Mouse (Mus musculus) megakaryocyte, adult 5-6 weeks (primary cell): ENCODE data around the gene Rptor. TPM values are rescaled to one million over a fixed set of nuclear protein-coding genes. Genes with fewer than 3 reads are reported as not detected.

Experiments
- ATAC-seq: 2 replicates; pipeline ENCODE4 v1.8.0; 2016; ENCODE audit warnings: mild to moderate bottlenecking, inconsistent platforms; ENCODE audit not compliant: poor library complexity, severe bottlenecking
- total RNA-seq, 2 experiments: library from RNA; stranded (forward) in 1 of 2; stranded (reverse) in 1 of 2; fragments of 153-499, 151-499 nt in 1 of 2; fragments of 221-1000, 200-1000 nt in 1 of 2; gene quantifications; 2 replicates each; pipeline versions ENCODE4 v1.2.3 to v1.2.4; 2015 to 2017

Gene Rptor
- total RNA-seq, 2 experiments from 2014 or later = 7.1 to 11.8 TPM

DNA sequence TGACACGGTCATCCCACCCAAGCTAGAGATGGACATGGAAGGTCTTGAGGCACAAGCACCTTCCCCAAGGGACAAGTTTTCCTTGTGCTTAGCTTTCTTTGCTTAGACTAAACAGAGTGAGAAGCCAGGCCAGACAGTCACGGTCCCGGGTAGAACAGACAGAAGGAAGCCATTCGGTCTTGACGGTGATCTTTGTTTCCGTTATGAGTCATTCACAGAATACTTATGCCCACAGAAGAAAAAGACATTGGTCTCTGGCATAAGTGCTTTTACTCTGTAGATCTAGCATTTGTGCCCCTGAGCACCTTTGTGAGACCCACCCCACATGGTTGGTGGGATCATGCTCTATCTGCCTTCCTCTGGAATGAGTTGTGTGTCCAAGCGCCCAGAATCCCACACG lies 203.8 kb downstream of the Rptor start:
- no peak for ATAC-seq

DNA sequence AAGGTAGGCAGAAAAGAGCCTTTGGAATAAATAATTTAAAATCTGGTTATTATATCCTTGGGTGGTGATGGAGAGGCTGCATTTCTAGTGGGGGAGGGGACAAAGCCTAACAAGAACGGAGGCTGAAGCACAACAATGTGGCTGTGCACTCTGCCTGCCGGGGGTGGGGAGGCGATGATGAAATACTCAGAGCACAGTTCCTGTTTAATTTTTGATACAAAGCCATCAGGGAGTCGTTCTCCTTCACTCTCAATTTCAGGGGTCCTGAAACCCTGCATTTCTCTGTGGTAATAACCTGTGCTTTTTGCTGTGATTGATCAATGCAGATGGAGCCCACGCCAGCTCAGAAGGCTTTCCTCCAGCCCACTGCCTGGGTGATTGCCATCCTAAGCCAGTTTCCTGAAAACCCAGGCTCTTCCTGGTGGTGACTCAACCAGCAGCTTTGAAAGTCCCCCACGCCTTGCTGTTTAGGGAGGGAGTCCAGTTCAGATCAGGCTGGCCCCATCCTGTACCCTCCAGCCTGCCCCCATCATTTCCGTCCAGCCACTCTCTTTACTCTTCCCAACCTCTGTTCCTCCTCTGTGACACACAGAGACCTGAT lies 204.8 kb downstream of the Rptor start:
- ATAC-seq = peak; percentile 76

DNA sequence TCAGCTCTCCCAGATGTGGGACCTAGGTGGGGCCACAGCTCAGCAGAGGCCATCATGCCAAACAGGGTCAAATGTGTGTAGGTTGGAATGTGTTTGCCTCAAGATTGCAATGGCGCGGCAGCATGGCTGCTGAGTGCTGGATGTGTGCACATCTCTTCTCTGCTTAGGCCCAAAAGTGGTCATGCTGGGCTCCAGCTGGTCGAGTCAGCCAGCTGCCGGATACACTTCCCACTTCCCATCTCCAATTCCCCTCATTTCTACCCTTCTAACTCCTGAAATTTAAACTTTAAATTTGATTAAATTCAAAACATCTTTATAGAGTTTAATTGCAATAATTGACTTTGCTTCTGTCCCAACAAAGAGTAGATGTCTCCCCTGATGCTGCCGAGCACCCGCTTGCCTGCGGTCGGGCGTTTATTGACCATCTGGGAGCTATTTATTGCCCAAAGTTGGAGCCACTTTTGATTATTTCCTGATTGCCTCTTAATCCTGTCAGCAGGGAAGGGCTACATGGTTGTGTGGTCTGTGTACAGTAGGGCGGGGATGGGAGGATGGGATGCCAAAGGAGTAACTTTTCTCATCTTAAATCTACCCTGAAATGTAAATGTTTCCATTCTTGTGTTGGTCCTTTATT lies 206.1 kb downstream of the Rptor start:
- ATAC-seq = no peak

DNA sequence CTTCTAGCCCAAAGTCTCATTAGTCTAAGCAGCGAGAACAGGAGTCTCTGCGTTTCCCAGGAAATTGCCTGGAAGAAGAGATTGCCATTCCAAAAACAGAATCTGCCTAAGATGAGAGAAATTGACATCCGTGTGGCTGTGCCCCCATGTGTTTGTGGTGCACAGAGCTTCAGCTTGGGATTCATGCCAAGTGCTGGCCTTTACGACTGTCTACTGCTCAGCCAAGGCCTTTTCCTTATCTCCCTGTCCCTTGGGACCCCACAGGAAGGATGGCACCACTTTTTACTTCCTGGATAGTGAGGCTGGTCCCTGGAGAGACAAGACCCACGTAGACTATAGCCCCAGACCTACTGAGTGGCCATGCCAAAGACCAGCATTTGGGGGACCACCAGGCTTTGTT lies 206.6 kb downstream of the Rptor start:
- ATAC-seq = no peak

DNA sequence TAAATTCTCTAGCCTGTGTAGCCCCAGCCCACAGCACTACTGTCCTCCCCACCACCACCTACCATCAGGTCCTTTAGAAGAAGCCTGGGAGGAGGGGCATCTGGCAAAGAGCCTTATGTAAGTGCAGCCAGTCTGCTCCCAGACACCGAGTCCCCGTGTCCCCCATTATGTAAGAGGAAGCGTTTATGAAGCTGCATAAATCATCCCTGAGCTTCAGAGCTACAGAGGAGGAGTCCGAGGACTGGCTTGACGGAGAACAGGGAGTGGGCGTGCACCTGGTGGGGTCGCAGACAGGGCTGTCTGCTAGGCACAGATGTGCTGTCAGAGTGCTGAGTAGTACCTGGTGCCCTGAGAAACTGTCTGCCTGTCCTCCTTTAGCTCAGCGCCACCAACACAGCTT lies 208.3 kb downstream of the Rptor start:
- ATAC-seq = no peak

DNA sequence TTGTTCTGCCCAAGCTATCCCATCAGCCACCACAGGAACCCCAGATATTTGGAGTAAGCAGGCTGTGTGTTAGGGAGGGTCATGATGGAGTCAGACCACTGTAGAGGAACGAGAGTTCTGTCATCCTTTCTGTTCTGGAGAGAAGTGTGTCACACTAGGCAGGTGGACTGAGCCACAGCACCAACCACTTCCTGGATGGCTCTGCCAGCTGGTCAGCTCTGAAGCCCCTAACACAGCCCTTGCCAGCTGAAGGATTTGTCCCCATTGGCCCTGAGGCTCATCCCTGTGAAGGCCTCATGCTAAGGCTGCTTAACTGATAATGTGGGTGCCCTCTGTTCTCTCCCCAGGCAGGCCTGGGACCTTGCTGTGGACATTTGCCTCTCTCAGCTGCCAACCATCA lies 208.9 kb downstream of the Rptor start:
- ATAC-seq = no peak

DNA sequence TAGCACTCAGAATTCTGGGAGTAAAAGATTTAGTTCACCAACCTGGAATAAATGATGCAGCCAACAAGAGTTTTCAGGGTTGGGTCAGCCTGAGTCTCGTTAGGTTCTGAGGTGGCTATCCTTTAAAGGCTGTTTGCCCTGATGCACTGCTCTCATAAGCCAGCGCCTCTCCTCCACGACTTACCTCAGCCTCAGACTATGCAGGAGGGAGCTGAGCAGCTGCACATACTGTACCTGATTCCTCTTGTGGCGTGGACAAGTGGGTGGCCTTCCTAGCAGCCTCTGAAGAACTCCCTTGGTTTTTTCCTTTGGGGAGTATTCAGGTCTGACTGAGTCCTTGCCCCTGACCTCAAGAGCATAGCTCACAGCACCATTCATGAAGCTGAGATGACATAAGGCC lies 209.4 kb downstream of the Rptor start:
- ATAC-seq = no peak

DNA sequence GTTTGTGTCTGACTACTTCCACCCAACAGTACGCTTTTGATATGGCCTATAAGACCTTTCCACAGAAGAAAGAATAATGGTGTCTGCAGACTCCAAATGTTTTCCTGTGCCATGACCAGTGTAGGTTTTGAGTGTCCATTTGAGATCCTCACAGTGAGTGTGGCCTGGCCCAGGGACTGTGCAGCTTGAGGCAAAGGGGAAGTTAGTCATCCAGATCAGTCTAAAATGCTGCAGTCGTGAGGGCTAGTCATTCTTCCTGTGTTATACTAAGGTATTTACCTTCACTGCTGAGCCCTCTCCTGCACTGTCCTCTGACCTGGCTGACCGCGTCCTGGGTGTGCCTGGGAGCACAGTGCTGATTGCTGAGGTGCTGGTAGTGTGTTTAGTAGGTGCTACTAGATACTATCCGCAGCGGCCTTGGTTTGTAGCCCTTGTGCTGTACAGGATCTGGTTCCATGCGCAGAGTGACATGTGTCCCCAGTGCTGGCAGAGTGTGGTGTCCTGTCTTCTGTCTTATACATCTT lies 211.4 kb downstream of the Rptor start:
- no peak for ATAC-seq

DNA sequence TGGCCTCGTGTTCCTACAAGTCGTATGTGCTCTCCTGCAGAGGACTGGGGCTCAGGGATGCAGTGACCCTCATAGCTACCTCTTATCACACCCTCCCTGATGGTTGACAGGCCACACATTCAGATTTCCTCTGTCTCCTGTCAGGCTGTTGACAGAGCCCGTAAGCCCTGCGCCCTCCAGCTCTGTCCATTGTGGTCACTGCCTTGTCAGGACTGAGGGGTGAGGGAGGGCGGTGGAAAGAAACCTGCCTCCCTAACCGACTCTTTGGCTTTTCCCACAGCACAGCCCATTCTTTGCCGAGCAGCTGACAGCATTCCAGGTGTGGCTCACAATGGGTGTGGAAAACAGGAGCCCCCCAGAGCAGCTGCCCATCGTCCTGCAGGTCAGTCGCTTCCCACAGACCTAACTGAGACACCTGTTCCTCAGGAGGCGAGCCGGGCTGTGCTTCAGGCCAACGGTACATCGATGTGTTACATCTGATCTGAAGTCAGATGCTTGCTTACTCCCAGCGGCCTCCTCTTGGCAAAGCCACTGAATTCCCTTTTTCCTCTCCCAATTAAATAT lies 214.2 kb downstream of the Rptor start:
- no peak for ATAC-seq

DNA sequence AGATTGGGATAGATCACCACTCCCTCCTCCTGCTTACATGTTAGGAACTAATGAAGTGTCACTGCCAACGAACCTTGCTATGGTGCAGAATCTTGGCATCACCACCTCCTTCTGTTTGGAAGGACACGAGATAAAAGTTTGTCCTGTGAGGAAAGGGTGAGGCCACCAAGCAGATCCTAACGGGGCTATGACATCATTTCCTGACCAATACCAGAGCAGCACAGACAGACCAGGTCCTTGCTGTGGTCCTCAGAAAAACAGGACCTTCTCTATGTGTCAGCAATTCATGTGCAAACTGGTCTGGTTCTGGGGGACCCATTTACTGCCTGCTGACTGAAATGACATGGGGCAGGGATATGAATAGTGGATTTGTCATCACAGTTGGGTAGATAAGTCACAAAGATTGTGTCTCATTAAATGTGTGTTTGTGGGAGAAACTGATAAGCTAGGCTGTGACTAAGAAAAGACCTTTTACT lies 214.7 kb downstream of the Rptor start:
- no peak for ATAC-seq

DNA sequence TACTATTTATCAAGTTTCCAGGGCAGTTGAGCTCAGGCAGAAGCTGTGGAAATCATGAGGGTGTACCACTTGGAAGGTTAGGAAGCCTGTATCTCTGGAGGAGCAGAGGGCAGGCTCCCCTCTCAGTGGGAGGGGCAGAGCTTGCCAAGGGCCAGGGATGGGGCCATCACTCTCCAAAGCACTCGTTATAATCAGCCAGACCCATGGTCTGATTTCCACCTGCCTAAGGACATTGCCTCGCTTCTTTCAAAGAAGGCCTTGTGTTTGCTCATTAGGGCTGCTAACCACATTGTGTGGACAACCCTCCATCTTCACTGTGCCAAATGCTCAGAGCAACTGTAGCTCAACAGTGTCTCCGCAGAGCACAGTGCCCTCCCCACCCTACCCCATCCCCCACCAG lies 215.2 kb downstream of the Rptor start:
- ATAC-seq = no peak

DNA sequence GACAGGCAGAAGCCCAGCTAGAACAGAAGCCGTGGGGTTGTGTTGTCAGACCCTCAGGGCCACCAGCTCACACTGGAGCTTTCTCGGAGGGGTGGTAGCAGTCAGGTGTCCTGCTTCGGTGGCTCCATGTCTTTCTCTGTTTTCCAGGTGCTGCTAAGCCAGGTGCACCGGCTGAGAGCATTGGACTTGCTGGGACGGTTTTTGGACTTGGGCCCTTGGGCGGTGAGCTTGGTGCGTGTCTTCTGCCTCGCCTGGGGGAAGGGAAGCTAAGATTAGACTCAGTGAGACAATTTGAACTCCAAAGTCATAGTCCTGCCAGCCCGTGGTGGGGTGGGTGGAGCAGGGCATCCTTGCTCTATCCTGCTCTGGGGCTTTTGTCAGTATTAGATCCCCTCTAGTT lies 218.8 kb downstream of the Rptor start:
- ATAC-seq = no peak

DNA sequence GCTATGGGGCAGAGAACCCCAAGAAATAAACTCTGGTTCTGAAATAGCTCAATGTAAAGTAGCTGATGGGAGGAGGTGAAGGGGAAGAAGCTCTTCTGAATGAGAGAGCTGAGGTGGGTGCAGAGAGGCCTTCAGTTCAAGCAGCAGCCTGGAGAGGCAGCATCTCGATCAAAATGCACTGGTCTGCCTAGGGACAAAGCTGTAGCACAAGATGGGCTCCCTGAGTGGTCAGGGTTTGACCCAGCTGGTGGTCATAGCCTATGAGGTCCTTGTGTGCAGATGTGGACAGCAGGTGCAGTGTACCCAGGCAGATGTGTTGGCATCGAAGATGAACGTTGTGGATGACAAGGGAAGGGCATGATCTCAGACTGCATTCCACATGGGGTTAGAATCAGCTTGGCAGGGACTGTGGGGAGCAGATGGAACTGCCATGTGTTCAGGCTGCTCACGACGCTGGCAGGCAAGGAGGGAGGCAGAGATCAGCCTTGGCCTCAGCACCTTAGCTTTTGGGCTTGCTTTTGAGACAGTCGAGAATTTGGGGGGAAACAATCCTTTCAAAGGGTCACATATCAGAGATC lies 221.5 kb downstream of the Rptor start:
- ATAC-seq = no peak

DNA sequence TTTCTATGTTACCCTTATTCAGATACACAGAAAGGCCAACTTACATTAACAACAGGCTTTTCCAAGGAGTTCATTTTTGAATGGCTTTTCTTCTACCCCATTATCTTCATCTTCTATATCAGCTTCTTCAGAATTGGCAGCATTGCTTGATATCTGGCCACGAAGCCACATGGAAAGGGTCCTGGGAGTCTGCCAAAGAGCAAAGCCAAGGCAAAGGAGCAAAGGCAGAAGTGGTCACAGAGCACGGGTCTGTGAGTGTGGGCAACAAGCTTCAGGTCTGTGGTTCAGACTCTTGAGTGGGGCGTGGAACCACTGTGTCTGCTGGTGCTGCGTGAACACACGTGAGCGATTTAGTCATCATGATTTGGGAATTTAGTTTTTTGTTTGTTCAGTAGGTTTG lies 223.1 kb downstream of the Rptor start:
- ATAC-seq = no peak

DNA sequence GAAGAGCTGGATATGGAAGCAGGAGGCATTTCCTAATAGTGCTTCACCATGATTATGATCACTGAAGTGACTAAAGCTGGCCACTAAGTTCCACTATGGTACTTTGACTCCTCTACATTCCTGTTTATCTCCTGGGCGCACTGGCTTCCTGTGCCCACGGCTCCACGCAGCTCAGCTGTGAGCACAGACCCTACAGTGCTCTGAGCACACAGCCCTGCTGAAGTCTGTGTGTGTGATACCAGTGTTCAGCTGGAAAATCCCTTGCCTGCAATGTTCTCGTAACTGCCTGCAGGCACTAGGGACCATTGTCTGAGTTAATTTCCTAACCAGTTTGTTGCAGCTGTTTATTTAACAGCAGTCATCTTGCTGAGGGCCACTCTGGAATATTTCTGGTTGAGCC lies 223.5 kb downstream of the Rptor start:
- no peak for ATAC-seq

DNA sequence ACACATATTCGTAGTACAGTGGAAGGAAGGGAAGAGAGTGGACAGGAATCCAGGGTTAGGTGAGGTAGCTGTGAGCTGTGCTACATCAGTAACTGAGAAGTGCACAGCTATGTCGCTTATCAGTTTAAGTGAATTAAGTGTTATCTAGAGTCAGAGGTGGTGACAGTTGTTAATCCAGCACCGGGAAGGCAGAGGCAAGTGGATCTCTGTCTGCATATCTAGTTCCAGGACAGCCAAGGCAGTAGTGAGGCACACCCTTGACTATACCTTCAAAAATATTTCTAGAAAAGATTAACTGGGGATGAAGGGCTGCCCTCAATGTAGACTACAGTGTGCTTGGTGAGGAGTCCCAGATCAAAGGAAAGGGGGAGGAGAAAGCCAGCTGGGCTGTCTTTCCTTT lies 226.4 kb downstream of the Rptor start:
- ATAC-seq = no peak

DNA sequence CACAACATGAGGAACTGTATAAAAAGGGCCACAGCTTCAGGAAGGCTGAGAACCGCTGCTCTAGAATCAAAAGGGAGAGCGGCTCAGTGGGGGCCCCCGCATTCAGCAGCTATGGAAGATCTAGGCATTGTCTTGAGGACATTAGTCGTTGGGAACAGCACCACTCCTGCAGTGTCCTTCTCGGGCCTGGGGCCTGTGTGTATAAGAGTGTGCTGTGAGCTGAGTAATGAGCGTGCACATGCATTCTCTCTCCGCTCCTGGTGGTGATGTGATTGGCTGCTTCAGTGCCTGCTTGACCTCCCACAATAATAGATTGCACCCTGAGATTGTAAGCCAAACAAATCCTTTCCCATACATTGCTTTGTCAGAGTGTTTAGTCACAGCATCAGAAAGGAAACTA lies 229.0 kb downstream of the Rptor start:
- ATAC-seq = no peak

DNA sequence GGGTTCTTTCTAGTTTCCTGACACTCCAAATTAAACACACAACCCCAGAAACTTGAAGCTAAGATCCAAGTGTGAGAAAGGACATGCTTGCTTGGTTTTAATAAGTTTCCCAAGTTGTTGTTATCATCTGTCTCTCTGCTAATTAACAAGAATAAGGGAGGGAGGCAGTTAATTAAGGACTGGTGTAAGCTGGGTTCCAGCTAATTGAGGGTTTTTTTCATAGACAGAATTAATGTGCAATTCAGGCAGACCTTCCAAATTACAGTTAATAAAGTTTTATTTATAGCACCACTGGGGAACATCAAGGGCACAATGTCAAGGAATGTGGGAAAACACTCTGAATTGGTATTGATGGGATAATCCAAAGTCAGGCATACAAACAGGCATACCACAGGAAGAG lies 230.6 kb downstream of the Rptor start:
- ATAC-seq = no peak

DNA sequence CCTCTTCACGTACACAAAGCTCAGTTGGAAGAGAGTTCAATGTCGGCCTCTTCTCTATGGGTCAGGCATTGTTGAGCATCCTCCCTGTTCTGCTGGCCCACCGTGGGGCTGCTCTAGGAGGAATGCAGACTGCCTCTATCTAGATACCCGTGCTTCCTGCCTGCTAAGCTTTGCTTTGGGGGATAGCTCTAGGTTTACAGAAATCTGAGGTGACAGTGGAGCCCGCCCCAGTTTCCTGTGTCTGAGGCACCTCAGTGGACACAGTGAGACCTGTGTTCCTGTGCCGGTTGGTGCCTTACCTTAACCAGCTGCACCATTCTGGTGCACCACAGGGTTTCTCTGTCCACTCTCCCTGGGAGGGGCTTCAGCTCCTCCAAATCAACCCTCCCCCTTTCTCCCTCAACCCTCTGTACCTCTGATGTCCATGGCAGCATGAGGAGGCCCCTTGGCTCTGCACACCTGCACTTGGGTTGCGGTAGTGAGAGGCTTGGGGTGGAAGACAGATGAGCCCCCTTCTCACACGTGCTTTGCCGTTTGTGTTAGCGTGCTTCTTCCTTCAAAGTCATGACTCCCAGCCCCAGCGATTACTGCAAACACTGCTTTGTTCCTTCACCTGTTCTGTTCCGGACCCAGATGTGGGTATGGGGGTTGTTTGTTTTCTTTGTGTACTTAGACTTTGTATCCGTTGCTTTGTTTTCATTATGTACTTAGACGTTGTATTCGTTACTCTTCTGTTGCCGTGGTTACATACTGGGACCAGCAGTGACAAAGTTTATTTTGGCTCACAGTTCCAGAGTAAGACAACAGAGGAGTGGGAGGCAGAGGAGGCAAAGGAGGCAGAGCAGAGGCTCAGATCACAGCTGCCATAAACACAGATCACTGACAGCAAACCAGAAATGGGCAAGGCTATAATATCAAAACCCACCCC lies 231.4 kb downstream of the Rptor start:
- no peak for ATAC-seq

DNA sequence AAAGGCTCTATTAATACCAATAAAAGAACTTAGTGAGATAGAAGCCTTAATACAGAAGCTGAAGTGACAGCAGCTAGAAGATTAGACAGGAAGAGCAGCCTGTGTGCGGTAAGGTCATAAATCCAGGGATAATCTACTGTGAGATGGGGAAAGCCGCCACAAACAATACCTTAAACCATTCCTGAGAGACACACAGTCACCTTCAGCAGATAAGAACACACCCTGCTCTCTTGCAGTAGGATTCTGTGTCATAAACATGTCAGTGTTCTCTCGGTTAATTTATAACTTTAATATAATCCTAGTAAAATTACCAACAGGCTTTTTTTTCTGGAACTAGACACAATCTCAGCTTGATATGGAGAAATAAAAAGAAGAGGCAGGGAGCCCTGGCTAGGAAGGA lies 233.6 kb downstream of the Rptor start:
- ATAC-seq = no peak

DNA sequence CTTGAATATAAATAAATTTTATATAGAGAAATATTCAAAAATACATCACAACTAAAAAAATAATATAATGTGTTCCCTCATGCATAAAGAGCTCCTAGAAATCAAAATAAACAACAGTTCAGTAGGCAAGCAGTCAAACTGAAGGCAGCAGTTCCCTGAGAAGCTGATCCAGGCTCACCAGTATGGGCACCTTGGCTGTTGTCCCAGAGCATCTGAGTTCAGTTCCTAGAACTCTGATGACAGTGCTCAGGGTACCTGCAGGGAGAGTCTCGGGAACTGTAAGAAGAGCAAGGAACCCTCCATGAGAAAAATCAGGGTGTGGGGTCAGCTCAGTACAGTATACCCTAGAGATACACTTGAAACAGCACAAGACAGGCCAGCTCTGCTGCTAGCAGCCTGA lies 235.1 kb downstream of the Rptor start:
- ATAC-seq = no peak
